Mouse (Mus musculus): ENCODE measurements at regions not wholly inside any gene's neighbourhood (a gene's known extent, or its start where the extent isn't known, plus 50 kb on each side); places are given as distances from the start of the nearest gene placed in this dataset.

GRCm38 (mm10) chr9:63043304-63043703, 55.6 kb upstream of the Pias1 start:
- no peak for DNase-seq (ENCODE audit: low read depth)

GRCm38 (mm10) chr9:63038031-63038430, 50.3 kb upstream of the Pias1 start:
- no peak for DNase-seq (ENCODE audit: low read depth)
